Mouse (Mus musculus) MEL (cell line): ENCODE measurements at regions not wholly inside any gene's neighbourhood (a gene's known extent, or its start where the extent isn't known, plus 50 kb on each side); places are given as distances from the start of the nearest gene placed in this dataset.

Experiments
- BHLHE40 ChIP-seq: IDR thresholded peaks from 2 replicates; pipeline ENCODE4 v1.6.1; 2012; ENCODE audit warnings: low read depth, mild to moderate bottlenecking, inconsistent platforms, low read length, improper control_type of control experiment, borderline replicate concordance
- CHD1 ChIP-seq: IDR thresholded peaks from 2 replicates; pipeline ENCODE4 v1.6.1; 2012; ENCODE audit warnings: low read depth, mild to moderate bottlenecking, inconsistent platforms, low read length, improper control_type of control experiment
- CTCF ChIP-seq, 3 experiments: IDR thresholded peaks in 2 of 3; conservative IDR thresholded peaks in 1 of 3; 2 replicates each; pipeline ENCODE4 v1.5.1; 2011 to 2012; ENCODE audit warnings: low read length in 3 of 3, low read depth in 2 of 3, mild to moderate bottlenecking in 2 of 3, improper control_type of control experiment in 1 of 3, inconsistent platforms in 1 of 3, mixed read lengths in 1 of 3, moderate library complexity in 1 of 3; ENCODE audit not compliant: control insufficient read depth in 1 of 3, insufficient read depth in 1 of 3, poor library complexity in 1 of 3, severe bottlenecking in 1 of 3
- EP300 ChIP-seq, 2 experiments: IDR thresholded peaks; 2 replicates each; pipeline ENCODE4 v1.6.1; 2011; ENCODE audit warnings: improper control_type of control experiment in 2 of 2, low read length in 2 of 2, low read depth in 1 of 2, mild to moderate bottlenecking in 1 of 2
- MAX ChIP-seq: IDR thresholded peaks from 2 replicates; pipeline ENCODE4 v1.6.1; 2011; ENCODE audit warnings: low read length, improper control_type of control experiment
- POLR2A ChIP-seq, 2 experiments: IDR thresholded peaks; 2 replicates each; pipeline ENCODE4 v1.6.1; 2011 to 2012; ENCODE audit warnings: low read length in 2 of 2, mild to moderate bottlenecking in 2 of 2, control low read depth in 1 of 2, improper control_type of control experiment in 1 of 2, low read depth in 1 of 2, moderate library complexity in 1 of 2; ENCODE audit not compliant: control insufficient read depth in 1 of 2, insufficient read depth in 1 of 2, poor library complexity in 1 of 2
- POLR2AphosphoS2 ChIP-seq: IDR thresholded peaks from 2 replicates; pipeline ENCODE4 v1.6.1; 2011; ENCODE audit warnings: low read length, improper control_type of control experiment
- POLR2AphosphoS5 ChIP-seq: IDR thresholded peaks from 2 replicates; pipeline ENCODE4 v1.6.1; 2012; ENCODE audit warnings: low read depth, borderline replicate concordance, mild to moderate bottlenecking, inconsistent platforms, low read length, moderate library complexity, mixed read lengths
- TAL1 ChIP-seq: IDR thresholded peaks from 2 replicates; pipeline ENCODE4 v1.6.1; 2012; ENCODE audit warnings: mild to moderate bottlenecking, inconsistent platforms, low read length, moderate library complexity, mixed read lengths
- TCF12 ChIP-seq: IDR thresholded peaks from 2 replicates; pipeline ENCODE4 v1.6.1; 2014; ENCODE audit warnings: low read depth, mild to moderate bottlenecking, inconsistent platforms, low read length, improper control_type of control experiment, moderate library complexity
- ZC3H11A ChIP-seq: IDR thresholded peaks from 2 replicates; pipeline ENCODE4 v1.6.1; 2012; ENCODE audit warnings: low read depth, mild to moderate bottlenecking, inconsistent platforms, low read length, improper control_type of control experiment
- ZMIZ1 ChIP-seq: IDR thresholded peaks from 2 replicates; pipeline ENCODE4 v1.6.1; 2012; ENCODE audit warnings: low read depth, mild to moderate bottlenecking, inconsistent platforms, low read length, improper control_type of control experiment, moderate library complexity

DNA sequence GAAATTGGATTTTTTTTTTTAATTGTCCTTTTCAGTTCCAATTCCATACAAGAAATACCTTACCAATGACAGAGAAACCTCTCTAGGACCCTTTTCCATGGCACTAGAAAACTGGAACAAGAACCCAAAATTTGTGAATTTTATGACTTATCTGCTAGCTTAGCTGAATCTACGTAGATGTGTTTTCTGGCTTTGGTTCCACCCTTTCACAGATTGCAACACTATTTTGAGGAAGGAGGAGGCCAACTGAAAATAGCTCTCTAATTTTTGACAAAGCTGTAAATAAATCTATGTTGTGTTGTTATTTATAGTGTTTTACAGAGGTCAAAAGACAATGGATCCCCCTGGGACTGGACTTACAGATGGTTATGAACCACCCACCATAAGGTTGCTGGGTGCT is 130.6 kb upstream of the Rapgef5 start:
- TF ChIP-seq TCF12 (no peak), CTCF (IDR thresholded peaks at IDR 0.05 in 2 of 3, conservative IDR thresholded peaks at IDR 0.05 in 1 of 3; ENCODE audit: control insufficient read depth in 1 of 3, insufficient read depth in 1 of 3, low read depth in 2 of 3, low read length in 3 of 3, poor library complexity in 1 of 3, severe bottlenecking in 1 of 3) (no peak), MAX (no peak), EP300 (IDR thresholded peaks at IDR 0.05; ENCODE audit: low read depth in 1 of 2, low read length in 2 of 2) (no peak), BHLHE40 (no peak), POLR2AphosphoS5 (no peak), CHD1 (no peak), POLR2A (IDR thresholded peaks at IDR 0.05; ENCODE audit: control insufficient read depth in 1 of 2, insufficient read depth in 1 of 2, low read depth in 1 of 2, low read length in 2 of 2, poor library complexity in 1 of 2) (no peak), ZMIZ1 (no peak), POLR2AphosphoS2 (no peak), ZC3H11A (no peak), TAL1 (no peak)
